Mouse (Mus musculus): Measurements from ENCODE around the gene H2-M5.

- TF ChIP-seq POLR2A (IDR thresholded peaks at IDR 0.05; ENCODE audit: borderline replicate concordance, extremely low read depth, insufficient read depth, insufficient read length, poor library complexity, severe bottlenecking) = no peak
- no peak for TF ChIP-seq CTCF (IDR thresholded peaks at IDR 0.05; ENCODE audit: borderline replicate concordance, extremely low read depth, insufficient read depth, insufficient read length)
These were observed 40.1 kb downstream of the H2-M5 start for GRCm38 (mm10) chr17:36949265-36949664.

Data from brain, embryonic 14.5 days (tissue).